Mouse (Mus musculus): ENCODE measurements around the gene Pgm5.
"Not testable (repeated sequence)": the region's sequence is repeated elsewhere in the genome, so short reads cannot be mapped to it uniquely, and the experiment has no call there.

The Pgm5 gene

DNA sequence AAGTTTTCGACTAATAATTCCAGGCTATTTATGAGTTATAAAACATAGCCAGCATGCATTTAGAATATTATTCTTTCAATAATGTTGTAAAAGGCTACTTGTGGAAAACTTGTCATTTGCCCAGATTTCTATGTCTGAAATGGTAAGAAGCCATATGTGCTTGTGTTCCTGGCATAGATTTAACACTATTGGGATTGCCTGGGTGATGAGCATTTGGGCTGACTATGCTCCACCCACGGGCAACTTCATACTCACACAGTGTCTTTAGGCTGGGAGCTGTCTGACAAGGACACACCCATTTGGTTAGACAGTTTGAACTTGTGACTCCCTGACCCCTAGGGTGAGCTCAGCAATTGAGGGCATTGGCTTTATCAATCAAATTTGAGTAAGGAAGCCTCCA is 157.3 kb downstream of the Pgm5 start:
- DNase-seq (ENCODE audit: low spot score): no peak

DNA sequence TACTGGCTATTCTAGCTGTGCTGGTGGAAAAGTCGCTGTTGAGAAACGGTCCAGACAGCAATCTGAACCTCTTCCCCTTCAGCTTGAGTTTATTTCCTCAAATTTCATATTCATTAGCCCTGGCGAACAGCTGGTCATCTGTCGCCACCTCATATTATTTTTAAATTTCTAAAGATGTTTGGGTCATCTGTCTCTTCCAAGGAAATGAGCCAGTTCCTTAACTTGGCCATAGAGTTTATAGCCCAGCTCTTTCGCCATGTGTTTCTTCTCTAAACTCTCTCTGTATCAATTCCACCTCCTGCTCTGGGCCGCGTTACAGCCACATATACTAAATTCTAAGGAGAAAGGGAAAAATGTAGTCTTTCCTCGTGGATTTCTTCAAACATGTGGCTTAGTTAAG is 158.0 kb downstream of the Pgm5 start:
- no peak for DNase-seq (ENCODE audit: low spot score)

DNA sequence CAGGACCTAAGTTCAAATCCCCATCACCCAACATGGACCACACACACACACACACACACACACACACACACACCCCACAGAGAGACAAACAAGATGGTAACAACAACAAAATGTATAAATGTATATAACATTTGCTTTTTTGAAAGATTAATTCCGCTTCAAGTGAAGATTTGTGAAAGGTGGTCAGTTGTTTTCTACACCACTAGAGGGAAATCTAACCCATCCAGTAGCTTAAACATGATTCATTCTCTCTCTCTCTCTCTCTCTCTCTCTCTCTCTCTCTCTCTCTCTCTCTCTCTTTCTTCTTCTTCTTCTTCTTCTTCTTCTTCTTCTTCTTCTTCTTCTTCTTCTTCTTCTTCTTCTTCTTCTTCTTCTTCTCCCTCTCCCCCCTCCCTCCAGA is 158.5 kb downstream of the Pgm5 start:
- not testable (repeated sequence) for DNase-seq (ENCODE audit: low spot score)

DNA sequence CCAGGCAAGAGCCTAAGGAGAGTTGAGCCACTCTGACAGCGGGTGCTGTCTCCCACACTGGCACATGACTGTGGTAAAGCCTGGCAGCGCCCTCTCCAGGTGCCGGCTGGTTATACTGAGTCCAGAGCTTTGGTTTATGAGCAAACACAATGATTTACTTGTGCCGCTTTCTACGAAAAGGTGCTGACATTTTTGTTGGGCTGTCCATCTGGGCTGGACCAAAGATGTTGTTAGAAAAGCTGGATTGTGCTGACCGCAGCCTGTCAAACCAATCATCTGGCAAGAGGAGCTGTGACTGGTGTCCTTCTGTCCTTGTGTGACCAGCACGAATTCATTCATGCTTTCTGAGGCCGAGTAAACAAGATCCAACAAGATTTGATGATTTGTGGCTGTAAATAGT is 159.9 kb downstream of the Pgm5 start:
- no peak for DNase-seq (ENCODE audit: low spot score)

DNA sequence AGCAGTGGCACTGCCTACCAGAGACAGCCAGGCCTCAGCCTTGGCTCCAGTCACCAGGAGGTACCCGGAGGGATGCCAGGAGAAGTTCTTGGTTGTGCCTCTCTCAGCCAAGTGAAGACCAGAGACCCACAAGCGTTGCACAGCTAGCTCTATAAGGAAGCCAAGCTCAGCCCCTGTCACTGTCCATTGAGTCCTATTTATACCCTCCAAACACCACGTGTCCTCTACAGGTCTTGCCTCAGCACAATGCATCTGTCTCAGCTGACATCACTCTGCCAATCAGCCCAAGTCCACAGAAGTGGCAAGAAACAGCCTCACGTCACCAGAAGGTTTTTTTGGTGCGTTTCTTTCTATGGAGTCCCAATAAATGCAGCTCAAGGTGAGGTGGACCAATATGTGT is 161.0 kb downstream of the Pgm5 start:
- DNase-seq (ENCODE audit: low spot score): no peak

DNA sequence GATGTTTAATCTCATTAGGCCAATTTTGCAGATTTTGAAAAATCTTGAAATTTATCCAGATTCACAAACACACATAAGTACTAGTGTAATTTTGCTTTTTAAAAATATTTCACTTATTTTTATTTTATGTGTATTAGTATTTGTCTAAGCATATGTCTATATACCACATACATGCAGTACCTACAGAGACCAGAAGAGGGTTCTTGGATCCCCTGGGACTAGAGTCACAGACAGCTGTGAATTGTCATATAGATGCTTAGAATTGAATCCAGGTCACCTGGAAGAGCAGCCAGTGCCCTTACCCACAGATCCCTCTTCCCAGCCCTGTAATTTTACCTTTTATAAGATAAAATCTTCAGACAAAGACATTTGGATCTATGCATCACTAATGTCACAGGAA is 161.7 kb downstream of the Pgm5 start:
- DNase-seq (ENCODE audit: low spot score): no peak

DNA sequence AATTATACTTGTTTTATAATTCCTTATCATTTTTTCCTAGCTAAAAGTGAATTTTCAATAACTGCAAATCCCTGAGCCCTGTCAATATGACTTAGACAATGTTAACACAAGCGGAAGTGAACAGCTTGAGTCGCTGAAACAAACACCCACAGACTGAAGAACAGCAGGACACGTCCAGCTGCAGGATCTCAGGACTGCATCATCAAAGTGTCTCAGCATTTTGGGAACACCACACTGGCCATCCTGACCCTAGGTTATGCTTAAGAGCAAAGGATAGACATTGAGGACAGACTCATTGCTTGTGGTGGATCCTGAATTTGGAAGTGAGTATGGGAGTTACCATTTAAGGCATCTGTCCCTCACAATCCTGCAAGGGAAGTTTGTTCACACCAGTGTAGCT is 162.5 kb downstream of the Pgm5 start:
- DNase-seq (ENCODE audit: low spot score): no peak

DNA sequence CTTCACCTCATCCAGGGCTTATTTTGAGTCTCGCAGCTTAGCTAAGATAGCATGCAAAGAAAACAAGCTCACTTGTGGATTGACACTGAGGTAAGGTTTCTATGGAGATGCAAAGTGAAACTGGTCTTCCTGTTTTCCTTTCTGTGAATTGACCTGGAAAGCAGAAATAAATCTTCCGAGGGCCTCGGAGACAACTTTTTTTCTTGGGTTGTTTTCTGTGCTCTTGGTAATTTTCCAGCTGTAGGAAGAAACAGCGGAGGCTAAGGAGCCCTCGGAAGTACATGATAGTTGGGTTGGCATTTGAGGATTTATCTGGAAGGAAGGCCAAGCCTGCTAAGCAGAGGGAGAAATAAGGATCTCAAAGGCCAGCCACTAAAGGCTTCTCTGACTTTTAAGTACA is 163.0 kb downstream of the Pgm5 start:
- DNase-seq (ENCODE audit: low spot score): no peak

DNA sequence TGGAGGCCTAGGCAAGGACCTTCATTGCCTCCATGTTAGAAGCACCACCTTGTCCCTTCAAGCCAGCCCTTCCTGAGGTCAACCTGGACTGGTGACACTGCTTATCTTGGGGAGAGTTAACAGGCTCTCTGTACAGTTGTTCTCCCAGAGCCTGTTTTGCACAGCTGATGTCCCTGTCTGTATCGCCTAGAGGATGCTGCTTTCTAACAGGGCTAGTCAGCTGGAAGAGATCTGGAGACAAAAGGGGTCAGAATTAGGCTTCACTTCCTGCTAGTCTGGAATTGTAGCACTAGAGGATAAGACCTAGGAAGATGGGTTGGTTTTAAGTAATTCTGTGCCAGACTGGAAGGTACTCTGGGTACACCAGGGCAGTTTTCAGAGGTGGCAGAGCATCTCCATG is 163.7 kb downstream of the Pgm5 start:
- DNase-seq (ENCODE audit: low spot score): no peak

DNA sequence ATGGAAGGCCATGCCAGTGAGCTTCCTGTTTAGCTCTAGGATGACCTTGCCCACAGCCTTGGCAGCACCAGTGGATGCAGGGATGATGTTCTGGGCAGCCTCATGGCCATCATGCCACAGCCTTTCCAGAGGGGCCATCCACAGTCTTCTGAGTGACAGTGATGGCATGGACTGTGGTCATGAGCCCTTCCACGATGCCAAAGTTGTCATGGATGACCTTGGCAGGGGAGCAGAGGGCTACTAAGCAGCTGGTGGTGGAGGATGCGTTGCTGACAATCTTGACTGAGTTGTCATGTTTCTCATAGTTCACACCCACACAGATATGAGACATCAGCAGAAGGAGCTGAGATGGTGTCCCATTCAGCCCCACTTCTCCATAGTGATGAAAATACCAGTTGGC is 169.0 kb downstream of the Pgm5 start:
- no peak for DNase-seq (ENCODE audit: low spot score)

DNA sequence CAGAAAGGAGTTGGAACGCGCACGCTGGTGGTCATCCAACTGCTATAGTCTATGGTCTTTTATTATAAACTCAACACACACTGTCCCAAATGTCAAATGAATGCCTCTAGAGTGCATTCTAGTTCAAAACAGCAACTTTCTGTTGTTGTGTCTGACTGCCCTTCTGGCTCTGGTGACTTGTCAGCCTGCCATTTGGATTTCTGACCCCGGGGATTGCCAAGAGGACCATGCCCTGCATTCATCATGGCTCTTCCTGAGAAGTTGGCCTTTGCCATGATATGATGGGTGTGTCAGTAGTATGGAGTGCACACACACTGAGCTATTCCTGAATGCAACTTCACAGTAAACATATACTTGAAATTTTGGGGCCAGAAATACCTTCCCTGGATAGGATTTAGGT is 172.1 kb downstream of the Pgm5 start:
- no peak for DNase-seq (ENCODE audit: low spot score)

DNA sequence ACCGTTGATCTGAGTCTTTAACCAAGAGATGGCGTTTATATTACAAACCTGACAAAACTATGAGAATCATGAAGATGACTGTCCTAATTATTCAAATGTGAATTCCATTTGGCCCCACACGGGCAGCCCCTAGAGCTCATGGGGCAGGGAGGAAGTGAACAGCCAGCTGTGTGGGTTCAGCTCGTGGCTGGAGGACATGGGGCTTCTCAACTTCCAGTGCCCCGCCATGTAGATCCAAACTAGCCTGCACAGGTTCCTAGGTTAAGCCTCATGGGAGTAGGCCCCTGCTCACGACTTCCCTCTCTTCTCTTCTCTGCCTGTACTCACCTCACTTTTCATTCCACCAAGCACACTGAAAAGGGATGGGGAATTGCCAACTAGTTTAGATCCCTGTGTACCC is 173.3 kb downstream of the Pgm5 start:
- DNase-seq (ENCODE audit: low spot score): no peak

DNA sequence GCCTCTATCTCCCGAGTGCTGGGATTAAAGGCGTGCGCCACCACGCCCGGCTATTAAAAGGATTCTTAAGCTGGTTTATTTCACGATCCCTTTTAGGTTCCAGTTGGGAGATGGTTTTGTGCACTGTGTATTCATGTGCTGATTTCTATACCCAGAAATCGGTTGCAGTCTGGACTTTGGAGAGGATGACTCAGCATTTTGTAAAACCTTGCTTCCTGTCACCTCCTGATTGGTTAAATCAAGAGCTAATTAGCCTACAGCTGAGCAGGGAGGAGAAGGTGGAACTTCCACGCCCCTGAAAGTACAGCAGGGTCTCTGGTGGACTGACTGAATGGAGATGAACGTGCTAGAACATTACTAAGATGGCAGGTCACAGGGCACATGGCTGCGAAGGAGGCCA is 175.2 kb downstream of the Pgm5 start:
- DNase-seq (ENCODE audit: low spot score): no peak

DNA sequence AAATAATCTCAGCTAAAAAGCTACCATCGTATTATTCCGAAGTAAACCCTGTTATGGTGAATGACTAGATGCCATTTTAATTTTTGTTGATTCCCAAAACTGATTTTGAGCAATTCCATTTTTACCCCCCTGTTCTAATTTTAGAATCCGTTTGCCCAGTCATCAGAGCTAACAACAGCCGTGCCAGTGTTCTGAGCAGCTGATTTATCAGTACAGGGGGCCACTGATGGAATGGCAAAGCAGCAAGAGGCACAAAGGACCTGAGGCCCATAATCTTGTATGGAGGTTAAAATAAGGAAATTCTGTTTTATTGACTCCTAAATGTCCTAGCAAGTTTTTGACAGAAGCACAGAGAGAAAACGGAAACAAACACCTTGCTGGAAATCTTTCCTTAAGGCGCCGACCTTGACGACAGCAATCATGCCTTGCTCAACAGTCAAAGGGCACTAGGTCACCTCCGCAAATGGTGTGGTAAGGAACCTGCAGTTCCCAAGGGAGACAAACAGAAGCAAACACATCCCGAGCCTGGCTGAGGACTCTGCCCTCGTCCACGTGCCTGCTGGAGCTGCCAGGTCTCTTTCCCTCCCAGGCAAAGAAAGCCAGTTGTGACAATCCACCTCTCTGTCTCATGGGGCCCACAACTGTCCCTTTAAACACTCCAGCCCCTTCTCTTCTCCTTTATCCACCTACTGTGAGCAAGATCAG is 178.5 kb downstream of the Pgm5 start:
- DNase-seq (ENCODE audit: low spot score): no peak

DNA sequence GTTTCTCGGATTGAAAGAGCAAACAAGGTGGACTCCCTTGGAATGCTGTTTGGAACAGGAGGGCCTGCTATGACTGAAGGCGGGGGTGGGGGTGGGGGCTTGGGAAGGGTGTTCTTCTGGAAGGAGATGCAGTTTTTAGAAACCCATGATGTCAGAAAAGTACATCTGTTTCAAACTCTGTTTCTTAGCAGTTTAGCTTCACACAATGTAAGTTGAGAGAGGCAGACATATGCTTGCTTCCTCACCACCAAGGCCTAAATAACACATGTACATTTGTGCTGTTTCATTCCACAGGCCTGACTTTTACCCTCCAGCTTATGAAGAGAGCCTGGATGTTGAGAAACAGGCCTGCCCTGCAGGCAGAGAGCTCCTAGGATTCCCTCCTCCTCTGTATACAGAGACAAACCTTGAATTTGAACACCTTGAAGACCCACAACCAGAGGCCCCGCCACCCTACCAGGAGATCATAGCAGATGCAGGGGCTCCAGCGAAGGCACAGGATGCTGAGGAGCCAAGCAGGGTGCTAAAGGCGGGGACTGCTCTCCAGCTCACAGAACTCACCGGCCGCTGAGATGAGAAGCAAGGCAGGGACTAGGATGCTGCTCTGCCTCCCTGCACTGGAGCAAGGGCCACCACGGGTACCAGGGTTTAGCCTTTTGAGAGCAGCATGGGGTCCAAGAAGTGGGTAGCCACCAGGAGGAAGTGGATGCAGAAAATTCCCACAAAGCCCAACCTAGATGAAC is 184.2 kb downstream of the Pgm5 start:
- DNase-seq (ENCODE audit: low spot score): no peak

DNA sequence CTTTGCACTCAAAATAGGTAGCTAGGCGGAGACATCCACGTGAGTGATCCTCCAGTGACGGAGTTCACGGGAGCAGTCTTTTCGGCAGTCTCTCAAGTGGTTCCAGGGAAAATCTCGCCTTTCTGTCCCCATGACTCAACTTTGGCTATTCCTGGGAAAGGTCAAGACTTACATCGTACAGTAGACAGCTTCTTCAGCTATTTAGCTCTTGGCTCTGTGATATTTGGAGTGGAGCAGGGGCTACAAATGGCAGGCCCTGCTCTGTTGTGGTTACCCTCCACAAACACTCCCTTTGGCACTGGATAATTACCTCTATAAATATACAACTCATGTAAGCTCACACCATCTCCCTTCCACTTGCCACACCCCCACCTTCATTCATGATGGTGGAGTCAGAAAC is 185.2 kb downstream of the Pgm5 start:
- no peak for DNase-seq (ENCODE audit: low spot score)

DNA sequence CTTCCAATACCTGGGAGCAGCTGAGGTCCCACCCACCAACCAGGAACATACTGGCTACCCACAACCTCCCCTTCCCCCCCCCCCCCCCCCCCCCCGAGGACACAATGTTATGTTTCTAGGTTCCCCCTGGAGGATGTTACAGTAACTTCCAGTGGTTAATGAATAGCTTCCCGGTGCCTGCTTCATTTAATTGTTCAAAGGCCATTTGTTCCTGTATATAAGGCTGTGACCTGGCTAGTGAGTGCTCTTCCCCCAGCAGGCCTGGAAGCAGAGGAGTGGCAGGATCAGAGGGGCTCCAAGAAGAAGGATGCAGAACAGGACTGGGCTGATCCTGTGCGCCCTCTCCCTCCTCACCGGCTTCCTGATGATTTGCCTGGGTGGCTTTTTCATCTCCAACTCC is 187.9 kb downstream of the Pgm5 start, which contains the start of gene Tmem252:
TSS of gene Tmem252 (plus strand) at position 247 of the 400 bp plus-strand sequence.
- DNase-seq (ENCODE audit: low spot score): no peak

DNA sequence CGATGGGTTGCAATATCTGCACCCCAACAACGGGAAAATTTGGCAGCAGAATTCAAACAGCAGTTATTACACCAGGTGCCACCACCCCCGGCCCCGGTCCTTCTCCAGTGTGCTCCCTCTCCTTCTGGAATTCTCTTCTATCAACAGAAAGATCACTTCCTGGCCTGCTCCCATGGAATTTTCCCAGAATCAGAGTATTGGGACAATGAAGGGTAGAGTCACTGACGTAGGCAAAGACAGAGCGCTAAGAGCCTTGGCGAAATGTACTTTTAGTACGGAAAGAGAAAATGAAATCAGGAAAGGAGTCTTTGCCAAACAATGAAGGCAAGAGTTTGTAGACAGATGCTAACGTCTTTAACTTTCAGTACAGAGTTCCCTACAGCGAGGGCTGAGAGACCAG is 188.3 kb downstream of the Pgm5 start:
- no peak for DNase-seq (ENCODE audit: low spot score)

DNA sequence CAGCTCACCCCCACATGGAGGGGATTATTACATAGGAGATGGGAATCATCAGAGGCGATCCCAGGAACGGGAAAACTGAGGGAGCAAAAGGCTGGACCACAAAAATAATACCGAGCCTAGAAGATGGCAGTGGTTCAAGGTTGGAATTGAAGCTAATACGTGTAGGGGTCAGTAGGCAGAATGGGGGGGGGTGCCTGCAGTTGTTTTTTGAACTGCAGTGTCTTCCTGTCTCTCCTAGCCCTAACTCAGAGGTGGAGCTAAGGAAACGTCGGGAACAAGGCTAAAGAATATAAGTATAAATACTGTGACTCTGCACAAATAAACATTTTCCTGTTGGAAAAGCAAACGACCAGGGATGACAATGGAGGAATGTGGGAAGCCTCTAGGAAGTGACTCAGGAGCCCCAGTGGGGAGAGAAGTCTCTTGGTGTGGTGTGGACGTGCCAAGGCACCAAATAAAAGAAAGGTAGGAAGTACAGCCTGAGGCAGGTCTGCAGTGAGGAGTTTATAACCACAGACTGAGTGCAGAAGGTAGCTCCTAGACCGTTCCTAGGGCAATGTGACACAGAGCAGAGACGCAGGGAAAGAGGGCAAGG is 189.2 kb downstream of the Pgm5 start:
- no peak for DNase-seq (ENCODE audit: low spot score)

DNA sequence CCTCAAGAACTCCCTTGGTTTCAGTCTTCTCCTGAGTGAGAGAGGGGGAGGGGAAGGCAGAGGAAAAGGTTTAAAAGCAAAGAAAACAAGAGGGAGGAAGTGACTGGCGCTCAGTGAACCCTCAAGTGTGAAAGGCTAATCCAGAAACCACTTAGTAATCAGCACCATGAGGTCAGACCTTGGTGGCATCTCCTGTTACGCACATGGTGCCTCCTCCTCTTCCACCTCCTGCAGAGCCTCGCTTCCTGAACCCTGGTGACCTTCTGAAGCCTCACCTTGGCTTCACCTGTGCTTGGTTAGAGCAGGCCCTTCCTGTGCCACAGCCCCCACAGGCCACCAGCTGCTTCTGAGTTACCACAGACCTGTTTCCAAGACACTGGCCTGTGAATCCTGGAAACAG is 190.1 kb downstream of the Pgm5 start:
- DNase-seq (ENCODE audit: low spot score): no peak

DNA sequence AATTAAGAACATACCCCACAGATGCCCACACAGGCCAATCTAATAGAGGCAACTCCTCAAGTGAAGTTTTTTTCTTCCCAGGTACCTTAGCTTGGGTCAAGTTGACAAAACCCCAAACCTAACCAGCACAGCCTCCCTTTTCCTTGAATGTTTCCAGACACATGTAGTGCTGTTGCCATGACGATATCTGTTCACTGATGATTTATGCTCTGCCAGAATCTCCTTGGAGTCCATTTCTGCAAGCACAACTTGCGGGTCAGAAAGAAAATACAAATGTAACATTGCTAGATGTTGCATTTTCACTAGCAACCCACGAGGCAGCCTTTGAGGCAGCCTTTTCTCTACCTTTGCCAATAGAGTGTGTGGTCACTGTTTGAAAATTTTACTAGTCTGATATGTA is 194.1 kb downstream of the Pgm5 start:
- no peak for DNase-seq (ENCODE audit: low spot score)

DNA sequence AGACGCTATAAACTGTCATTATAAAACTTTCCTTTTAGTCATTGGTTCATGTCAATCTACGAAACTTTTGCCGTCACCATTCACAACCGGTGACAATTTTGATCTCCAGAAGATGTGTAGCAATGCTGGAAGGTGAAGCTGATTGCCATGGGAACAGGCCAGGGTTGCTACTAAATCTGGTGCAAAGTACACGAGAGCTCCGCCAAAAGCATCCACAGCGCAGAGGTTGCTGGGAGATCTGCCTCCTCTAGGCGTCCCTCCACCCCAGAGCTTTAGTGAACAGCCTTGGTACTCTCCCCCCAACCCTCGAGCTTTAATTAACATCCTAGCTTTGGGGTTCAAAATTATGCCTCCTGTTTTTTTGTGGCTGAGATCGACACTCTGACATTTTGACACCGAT is 195.9 kb downstream of the Pgm5 start:
- DNase-seq (ENCODE audit: low spot score): no peak

DNA sequence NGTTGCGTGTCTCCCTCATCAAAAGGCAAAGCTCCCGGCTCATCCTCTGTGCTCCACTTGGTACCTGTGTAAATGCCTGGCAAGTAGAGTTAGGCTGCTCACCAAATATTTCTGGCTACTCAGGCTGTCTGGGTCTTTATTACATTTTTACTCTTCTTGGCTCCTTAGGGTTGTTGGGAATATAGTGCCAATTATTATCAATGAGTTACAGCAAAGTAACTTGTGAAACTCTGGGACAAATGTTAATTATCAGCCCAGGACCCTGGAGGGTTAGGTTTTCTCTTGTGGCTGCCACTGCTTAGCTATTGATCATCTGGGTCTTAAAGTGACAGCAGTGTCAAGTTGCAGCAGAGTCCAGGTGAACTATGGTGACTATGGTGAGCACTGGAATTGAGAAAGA is 199.3 kb downstream of the Pgm5 start:
- DNase-seq (ENCODE audit: low spot score): no peak

DNA sequence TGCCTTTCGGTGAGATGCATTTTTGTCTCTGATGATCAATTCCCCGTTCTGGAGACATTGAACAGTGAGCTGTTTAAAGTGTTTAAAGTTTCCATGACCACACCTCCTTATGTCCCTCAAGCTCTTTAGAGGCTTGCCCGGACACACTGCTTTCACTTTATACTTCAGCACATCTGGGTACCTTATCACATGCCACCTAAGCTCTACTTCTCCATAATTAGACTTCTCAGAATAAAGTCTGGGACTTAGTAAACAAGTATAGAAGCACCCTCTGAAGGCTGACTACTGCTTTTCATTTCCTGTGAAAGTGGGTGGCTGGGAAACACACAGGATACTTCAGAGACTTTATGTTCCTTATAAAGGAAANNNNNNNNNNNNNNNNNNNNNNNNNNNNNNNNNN is 204.7 kb downstream of the Pgm5 start:
- DNase-seq (ENCODE audit: low spot score): no peak

Data from T-cell, adult 2 months (primary cell).